Mouse (Mus musculus): ENCODE measurements at regions not wholly inside any gene's neighbourhood (a gene's known extent, or its start where the extent isn't known, plus 50 kb on each side); places are given as distances from the start of the nearest gene placed in this dataset.

DNA sequence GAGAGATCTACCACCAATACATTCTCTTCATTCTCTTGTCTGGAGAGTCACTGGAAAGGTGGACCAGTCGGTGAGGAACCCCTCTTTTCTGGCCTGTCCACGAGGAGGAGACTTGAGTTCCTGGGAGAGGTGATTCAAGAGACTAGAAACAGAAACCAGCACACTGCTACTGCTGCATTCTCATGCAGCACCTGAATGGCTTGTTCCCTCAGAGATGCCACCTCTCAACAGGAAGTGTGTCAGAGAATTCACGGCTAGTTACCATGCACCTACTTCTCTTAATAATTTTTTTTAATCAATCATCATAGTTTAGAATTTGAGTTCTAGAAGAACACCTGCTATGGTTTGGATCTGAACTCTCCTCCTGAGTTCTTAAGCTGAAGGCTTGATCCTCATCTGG lies 52.0 kb upstream of the Dynlrb2 start:
- no peak for ATAC-seq (replicated peaks; ENCODE audit: insufficient number of reproducible peaks, low FRiP score, low TSS enrichment, poor library complexity, severe bottlenecking)

DNA sequence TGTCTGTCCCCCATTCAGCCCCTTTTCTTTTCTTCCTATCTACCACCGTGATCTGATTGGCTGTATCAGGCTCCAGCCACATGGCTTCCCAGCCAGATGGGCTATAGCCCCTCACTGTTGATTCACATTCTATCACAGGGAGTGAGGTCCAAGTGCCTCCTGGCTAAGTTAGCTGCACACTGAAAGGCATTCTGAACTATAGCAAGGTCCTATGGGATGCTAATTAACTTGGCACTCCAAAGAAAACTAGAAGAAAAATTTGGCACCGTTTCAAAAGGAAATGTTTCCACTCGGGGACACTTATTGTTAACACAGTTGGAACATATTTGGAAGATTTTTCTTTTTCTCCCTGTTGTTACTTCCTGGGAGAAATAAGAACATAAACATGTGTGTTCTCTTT lies 53.4 kb upstream of the Dynlrb2 start:
- ATAC-seq (replicated peaks; ENCODE audit: insufficient number of reproducible peaks, low FRiP score, low TSS enrichment, poor library complexity, severe bottlenecking) = no peak

GRCm38 (mm10) chr8:116447452-116447851 lies 57.3 kb upstream of the Dynlrb2 start:
- no peak for ATAC-seq (replicated peaks; ENCODE audit: insufficient number of reproducible peaks, low FRiP score, low TSS enrichment, poor library complexity, severe bottlenecking)

GRCm38 (mm10) chr8:116442827-116443226 lies 61.9 kb upstream of the Dynlrb2 start:
- no peak for ATAC-seq (replicated peaks; ENCODE audit: insufficient number of reproducible peaks, low FRiP score, low TSS enrichment, poor library complexity, severe bottlenecking)

DNA sequence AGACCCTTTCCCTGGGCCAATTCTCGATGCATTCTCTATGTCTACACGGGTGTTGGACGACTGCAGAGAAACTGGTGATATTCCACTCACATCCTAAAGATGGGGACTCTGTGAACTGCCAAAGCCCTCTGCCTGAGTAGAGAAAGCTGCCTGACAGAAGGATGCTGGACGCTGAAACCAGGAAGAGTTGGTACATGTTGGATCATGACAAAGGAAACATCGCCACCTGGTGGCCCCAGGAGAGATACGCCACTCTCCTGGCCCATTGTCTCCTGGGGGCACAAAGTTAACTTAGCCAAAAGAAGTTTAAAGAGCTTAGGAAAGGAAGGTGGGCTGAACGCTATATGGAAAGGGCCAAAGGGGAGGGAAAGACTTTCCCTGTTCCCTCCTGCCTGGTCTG lies 65.9 kb upstream of the Dynlrb2 start:
- ATAC-seq (replicated peaks; ENCODE audit: insufficient number of reproducible peaks, low FRiP score, low TSS enrichment, poor library complexity, severe bottlenecking) = no peak

- ATAC-seq (replicated peaks; ENCODE audit: insufficient number of reproducible peaks, low FRiP score, low TSS enrichment, poor library complexity, severe bottlenecking) = no peak
Observed at GRCm38 (mm10) chr8:116435268-116435980, 69.3 kb upstream of the Dynlrb2 start.

DNA sequence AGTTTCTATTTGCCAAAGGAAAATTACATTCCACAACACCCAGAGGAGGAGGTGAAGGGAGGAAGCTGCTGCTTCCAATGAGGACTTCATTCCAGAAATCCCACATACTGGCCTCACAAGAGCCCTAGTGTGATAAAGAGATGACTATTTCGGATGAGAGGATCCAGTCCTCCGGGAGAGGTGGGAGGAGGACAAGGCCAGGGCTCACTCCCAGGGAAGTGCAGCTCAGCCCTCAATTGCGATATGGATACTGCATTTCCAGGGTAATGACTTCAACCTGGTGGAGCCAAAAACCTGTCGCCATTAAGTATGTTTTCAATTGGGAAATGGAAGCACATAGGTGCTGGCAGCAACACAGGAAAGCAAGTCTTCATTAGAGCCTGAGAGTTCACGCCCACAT lies 74.7 kb upstream of the Dynlrb2 start:
- no peak for ATAC-seq (replicated peaks; ENCODE audit: insufficient number of reproducible peaks, low FRiP score, low TSS enrichment, poor library complexity, severe bottlenecking)

DNA sequence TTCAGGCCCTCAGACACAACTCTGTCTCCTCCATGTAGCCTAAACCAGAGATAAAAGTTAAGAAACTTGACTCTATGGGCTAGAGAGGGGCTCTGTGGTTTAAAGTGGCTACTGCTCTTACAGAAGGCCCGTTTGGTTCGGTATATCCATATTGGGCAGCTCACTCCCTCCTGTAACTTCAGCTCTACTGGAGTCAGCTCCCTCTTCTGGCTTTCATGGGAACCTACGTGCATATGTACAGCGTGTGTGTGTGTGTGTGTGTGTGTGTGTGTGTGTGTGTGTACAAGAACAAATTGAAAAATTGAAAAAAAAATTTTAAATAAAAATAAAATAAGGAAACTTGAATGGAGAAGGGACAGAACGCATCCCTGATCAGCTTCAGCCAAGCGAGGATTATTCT lies 75.1 kb upstream of the Dynlrb2 start:
- no peak for ATAC-seq (replicated peaks; ENCODE audit: insufficient number of reproducible peaks, low FRiP score, low TSS enrichment, poor library complexity, severe bottlenecking)

DNA sequence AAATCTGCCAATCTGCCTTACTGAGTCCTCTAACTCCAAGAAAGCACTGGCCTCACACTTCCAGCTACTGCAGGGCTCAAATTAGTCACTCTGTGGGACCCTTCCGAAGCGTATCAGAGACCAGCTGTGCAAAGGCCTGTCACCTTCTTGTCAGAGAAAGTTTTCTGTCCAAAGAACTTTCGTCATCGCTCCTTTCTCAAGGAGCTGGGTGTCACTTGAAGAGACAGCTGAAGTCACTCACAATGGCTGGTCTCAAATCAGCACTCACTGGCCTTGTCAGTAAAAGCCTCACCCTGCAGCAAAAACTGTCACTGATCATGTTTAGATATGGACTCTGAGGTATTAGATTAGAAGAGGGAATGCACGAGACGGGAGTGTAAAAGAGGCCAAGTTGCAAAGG lies 81.9 kb upstream of the Dynlrb2 start:
- ATAC-seq (replicated peaks; ENCODE audit: insufficient number of reproducible peaks, low FRiP score, low TSS enrichment, poor library complexity, severe bottlenecking) = no peak

DNA sequence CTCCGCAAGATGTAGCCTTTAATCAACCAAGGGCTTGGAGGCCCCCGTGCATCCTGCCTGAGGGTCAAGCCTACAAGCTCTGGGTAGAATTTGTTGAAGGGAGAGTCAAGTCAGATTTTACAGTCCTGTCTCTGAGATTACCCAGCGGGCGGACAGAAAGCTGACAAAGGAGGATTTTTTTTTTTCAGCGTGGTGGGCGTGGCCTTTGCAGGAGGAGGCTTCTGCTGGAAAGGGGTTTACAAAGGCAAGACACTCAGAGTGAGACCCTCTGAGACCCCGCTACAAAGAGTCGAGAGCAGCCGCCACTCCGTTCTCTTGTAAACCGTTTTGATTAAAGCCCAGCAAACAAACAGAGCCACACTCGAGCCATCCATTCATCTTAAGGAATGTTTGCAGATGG lies 92.1 kb upstream of the Dynlrb2 start:
- ATAC-seq (replicated peaks; ENCODE audit: insufficient number of reproducible peaks, low FRiP score, low TSS enrichment, poor library complexity, severe bottlenecking) = no peak

DNA sequence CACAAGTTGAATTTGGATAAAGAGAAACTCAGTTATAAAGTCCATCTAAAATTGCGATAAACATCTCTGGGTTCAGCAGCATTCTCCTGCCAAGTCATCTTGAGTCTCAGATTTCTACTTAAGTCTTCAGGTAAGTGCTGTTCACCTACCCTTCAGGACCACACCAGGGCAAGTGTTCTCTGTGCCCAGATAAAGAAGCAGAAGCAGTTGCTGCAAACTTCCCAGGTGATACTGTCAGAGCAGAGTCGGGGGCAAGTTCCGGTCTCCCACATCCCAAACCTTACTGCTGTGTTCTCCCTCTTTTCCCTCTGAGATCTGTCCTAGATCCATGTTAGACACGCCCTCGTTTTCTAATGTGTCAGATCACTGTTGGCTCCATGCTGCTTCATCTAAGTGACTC lies 94.7 kb upstream of the Dynlrb2 start:
- ATAC-seq (replicated peaks; ENCODE audit: insufficient number of reproducible peaks, low FRiP score, low TSS enrichment, poor library complexity, severe bottlenecking) = no peak

DNA sequence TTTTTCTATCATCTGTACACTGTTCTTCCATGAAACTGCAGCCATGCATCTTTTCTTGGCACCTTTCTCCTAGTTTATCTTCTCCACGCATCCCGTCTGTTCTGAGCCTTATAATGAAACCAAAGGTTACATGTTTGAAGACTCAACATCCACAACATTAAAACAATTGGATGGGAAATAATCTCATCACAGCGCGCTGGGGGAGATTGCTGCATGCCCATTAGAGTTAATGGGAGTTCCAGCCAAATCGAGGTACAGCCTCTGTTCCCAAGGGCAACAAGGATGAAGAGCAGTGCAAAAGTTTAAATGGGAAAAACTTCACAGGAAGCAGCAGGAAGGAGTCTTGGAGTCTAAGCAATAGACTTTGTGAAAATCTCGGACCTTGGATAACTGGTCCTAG lies 95.8 kb upstream of the Dynlrb2 start:
- no peak for ATAC-seq (replicated peaks; ENCODE audit: insufficient number of reproducible peaks, low FRiP score, low TSS enrichment, poor library complexity, severe bottlenecking)

DNA sequence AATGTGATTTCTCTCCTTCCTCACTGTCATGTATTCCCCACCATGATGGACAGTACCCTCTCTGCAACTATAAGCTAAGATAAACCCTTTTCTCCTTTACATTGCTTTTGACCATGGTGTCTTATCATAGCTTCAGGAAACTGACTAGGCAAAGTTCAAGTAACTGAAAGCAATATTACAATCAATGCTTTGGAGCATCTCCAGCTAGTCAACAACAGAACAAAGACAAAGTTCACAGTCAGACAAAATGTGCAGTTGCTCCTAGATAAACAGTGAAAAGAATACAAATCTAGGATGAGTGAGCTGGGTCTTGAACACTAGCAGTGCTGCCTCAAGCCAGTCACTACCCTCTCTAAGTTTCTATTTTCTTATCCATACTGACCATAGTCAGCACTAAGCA lies 100.2 kb upstream of the Dynlrb2 start:
- no peak for ATAC-seq (replicated peaks; ENCODE audit: insufficient number of reproducible peaks, low FRiP score, low TSS enrichment, poor library complexity, severe bottlenecking)

DNA sequence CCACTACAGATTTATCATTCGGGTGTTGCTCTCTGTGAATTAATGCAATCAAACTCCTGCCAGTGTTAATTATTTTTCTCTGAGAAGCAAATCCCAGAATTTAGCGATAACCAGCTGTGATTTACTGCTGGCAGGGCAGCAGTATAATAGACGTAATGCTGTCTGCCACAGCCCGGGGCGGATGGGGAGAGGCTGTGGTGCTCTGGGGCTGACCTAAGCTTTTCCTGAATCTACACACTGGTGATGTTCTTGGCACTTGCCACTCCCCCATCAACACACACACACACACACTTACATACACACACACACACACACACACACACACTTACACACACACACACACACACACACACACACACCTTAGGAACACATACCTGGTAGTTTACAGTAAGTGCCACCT lies 101.4 kb upstream of the Dynlrb2 start:
- ATAC-seq (replicated peaks; ENCODE audit: insufficient number of reproducible peaks, low FRiP score, low TSS enrichment, poor library complexity, severe bottlenecking) = no peak

GRCm38 (mm10) chr8:116399452-116399851 lies 105.3 kb upstream of the Dynlrb2 start:
- no peak for ATAC-seq (replicated peaks; ENCODE audit: insufficient number of reproducible peaks, low FRiP score, low TSS enrichment, poor library complexity, severe bottlenecking)

DNA sequence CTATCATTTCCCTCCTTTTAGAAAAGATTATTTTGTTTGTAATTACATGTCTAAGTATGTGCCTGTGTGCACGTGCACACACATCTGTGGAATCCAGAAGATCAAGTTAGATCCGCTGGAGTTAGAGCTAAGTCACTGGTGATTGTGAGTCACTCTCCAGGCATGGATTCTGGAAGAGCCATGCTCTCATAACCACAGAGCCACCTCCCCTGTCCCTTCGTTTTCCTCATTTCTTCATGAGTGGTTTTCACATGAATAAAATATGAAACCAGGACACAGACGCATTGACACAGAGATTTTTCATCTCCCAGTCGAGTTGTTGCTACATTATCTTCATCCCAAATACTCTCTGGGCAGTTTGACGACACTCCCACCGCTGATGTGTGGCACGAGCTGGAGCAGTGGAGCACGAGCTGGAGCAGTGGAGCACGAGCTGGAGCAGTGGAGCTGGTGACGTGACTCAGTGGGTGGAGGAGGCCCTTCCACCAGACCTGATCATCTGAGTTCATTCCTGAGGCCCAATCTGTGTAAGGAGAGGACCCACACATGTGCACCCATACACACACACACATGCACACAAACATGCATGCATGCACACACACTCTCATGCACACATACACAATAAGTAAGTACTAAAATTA lies 106.1 kb upstream of the Dynlrb2 start:
- ATAC-seq (replicated peaks; ENCODE audit: insufficient number of reproducible peaks, low FRiP score, low TSS enrichment, poor library complexity, severe bottlenecking) = no peak

GRCm38 (mm10) chr8:116385193-116385955 lies 119.4 kb upstream of the Dynlrb2 start:
- ATAC-seq (replicated peaks; ENCODE audit: insufficient number of reproducible peaks, low FRiP score, low TSS enrichment, poor library complexity, severe bottlenecking) = no peak

DNA sequence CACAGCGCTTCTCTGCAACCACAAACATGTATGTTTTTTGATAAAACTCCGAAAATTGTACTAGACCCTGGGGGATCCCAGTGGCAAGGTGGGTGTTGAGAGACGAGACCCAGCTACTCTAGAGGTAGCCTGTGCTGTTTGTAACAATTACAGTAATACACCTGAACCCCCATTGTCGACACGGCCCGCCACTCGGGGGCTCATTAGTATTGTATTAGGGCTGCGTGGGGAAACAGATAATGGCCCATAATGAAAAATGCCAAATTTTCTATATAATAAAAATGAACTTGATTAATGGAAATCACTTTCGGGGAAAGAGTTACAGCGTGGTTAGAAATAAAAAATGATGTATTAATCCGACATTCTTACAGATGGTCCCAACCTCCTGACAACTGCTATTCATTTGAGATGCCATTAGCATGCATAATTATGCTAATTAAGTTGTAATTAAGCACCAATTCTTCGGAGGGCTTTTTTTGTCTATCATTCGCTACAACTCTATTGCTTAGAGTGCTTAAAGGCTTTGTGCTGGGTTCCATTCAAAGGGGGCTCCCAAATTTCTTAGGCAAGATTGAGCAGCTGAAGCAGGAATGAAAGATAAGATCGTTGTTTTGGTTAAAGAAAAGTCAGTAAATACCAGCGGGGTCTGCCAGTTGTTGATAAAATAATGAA lies 120.2 kb upstream of the Dynlrb2 start:
- no peak for ATAC-seq (replicated peaks; ENCODE audit: insufficient number of reproducible peaks, low FRiP score, low TSS enrichment, poor library complexity, severe bottlenecking)
